Mouse (Mus musculus) large intestine, adult 2 months (tissue): ENCODE measurements at regions not wholly inside any gene's neighbourhood (a gene's known extent, or its start where the extent isn't known, plus 50 kb on each side); places are given as distances from the start of the nearest gene placed in this dataset.

Experiments used
- DNase-seq: peaks from one replicate; pipeline ENCODE4 v3.0.0-alpha.2; 2012; ENCODE audit warnings: low read depth, low spot score
- WGBS: fragments of 180-500 bp; shearing (Covaris S2); methylation state at CpG from one replicate; pipeline ENCODE4 v1.1.7; 2018; 5-methylcytosine and 5-hydroxymethylcytosine counted together

DNA sequence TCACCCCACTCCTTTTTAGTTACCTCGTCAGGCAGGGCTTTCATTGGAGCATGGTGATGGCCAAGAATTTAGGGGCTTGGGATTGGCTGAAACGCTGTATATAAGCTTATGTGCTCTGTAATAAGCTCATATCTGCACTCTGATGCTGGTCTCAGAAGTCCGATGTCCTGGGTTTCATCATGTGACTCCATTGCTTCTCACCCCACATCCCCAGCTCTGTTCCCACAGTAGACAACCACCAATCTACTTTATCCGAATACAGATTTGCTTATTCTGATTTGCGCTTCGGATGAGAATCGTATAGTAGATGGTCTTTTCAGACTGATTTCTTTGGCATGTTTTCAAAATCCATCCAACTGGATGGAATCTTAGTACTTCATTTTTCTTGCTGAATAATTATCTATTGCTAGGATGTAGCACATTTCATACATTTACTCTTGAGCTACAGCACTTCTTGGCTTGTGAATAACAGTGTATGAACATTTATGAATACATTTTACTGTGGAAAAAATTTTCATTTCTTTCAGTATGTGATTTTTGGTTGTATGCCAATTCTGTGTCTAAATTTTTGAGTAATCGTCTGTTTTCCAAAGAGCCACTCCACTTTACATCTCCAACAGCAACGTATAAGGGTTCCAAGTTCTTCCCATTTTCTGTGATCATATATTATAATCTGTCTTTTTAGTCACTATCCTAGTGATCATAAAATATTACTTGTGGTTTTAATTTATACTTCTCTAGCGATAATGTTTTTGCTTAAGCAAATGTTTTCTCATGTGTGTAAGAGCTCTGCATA lies 185.7 kb downstream of the Hace1 start:
- 76% methylated on average over 10 of the region's 10 CpGs for WGBS
- DNase-seq, result no peak

DNA sequence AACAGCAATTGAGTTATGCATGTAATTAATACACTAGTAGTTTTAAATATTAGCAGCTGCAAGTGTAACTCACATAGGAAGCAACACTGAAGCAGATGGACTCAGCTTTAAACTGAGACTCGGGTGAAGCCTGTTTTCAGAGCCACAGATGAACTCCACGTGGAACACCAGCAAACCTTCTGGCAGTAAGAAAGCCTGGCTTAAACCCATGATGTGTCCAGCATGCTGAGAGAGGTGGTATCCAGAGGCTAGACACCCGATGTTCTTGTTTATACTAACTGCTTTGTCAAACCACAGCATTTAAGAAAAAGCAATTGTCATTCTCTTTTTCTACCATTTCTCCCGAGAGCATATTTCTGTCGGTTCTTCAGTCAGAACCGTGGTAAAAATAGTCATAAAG lies 202.1 kb downstream of the Hace1 start:
- WGBS, result 10% methylated on average over 6 of the region's 6 CpGs
- DNase-seq, result no peak

GRCm38 (mm10) chr10:45783026-45783425 lies 205.4 kb downstream of the Hace1 start:
- no peak for DNase-seq
- 62% methylated on average over 5 of the region's 5 CpGs for WGBS

- WGBS, result 45% methylated on average over 11 of the region's 11 CpGs
Measured at GRCm38 (mm10) chr10:45783461-45784149, 206.0 kb downstream of the Hace1 start.

GRCm38 (mm10) chr10:45784150-45784479 lies 206.5 kb downstream of the Hace1 start:
- WGBS, result 34% methylated on average over 2 of the region's 2 CpGs

More at GRCm38 (mm10) chr10:45783461-45784149, 206.0 kb downstream of the Hace1 start:
- DNase-seq, result no peak

GRCm38 (mm10) chr10:45784575-45784974 lies 206.9 kb downstream of the Hace1 start:
- DNase-seq, result no peak
- 77% methylated on average over 4 of the region's 4 CpGs for WGBS

More at GRCm38 (mm10) chr10:45784150-45784479, 206.5 kb downstream of the Hace1 start:
- DNase-seq, result no peak

DNA sequence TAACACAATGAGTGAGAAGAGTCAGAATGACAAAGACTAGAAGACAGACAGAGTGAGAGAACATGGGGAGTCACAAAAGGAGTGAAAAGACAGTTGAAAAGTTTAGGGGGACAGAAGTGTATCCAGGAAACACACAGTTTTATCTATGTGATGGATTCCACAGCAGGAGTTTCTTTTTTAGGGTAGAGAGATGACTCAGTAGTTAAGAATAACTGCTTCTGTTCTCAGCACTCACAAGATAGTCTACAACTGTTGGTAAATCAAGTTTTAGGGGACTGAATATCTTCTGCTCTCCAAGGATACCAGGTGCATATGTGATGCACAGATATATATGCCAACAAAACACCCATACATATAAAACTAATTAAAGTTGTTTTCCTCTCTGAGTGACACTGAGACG lies 210.7 kb downstream of the Hace1 start:
- WGBS, result 69% methylated on average over 1 of the region's 1 CpGs
- DNase-seq, result no peak

GRCm38 (mm10) chr10:45795582-45795981 lies 218.0 kb downstream of the Hace1 start:
- no peak for DNase-seq
- WGBS, result 72% methylated on average over 2 of the region's 2 CpGs

DNA sequence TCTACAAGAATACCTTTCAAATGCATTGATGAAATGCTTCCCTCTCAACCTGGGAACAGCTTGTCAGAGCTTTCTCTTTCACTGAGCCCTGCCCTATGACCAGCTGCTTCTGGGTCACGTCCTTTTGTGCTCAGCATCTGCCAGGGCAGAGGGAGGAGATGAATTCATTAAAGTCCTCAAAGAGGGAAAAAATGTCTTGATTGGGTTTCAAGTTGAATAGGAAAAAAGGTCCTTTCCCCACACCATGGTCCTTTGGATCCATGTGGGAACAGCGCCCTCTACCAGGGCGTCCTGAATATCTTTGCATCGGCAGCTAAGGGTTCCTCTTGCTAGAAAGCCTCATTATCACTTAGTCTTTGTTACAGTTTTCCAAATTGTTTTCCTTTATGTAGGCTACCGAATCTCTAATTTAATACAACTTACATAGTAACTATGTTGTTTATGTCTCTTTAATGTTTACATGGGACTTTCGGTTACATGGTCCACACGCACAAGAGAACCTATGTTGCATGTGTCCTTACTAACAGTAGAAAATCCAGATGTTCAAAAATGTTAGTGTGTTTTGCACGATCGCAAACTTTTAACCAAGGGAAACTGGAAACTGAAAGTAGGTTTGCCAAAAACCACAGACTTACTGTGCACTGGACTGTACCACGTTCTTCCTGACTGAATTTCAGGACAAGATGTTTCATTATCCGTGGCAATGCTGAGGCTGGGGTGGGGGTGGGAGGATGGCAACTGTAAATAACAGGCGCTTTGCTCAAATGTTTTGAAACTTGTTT lies 222.6 kb downstream of the Hace1 start:
- 55% methylated on average over 12 of the region's 12 CpGs for WGBS
- DNase-seq, result no peak

GRCm38 (mm10) chr10:45801463-45801862 lies 223.8 kb downstream of the Hace1 start:
- WGBS, result 13% methylated on average over 1 of the region's 1 CpGs
- DNase-seq, result no peak

GRCm38 (mm10) chr10:45806984-45807827 lies 229.6 kb downstream of the Hace1 start:
- no peak for DNase-seq
- 43% methylated on average over 18 of the region's 18 CpGs for WGBS

DNA sequence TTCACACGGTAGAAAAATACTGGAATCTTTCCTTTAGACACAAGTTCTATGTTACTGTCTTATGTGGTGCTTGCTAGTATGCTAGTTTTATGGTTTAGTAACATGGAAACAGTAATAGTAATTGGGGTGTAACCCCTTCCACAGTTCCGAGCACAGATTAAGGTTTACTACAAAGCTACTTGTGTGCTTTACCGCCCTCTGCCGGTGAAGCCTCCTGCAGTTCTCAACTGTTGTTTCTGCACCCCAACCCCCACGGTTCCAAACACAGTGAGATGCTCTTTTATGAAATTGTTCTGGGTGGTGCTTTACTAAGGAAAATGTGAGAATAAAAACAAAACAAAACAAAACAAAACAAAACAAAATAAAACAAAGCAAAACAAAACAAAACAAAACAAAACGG lies 234.3 kb downstream of the Hace1 start:
- WGBS, result 49% methylated on average over 6 of the region's 6 CpGs
- no peak for DNase-seq

DNA sequence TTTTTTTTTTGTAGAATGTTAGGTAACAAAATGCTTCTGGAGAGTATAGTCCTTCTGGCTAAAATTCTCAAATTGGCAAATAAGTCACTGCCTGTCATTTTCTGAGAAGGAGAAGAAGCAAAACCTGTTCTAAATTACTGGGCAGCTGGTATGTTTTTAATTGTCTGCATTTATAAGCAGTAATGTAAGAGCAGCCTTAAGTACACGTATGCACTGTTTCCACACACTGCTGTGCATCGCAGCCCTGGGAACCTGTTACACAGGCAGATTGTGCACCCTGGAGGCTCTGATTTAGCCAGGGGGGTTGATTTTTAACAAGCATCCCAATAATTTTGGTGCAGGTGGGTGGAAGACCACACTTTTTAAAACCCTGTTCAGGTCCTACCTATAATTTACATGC lies 236.2 kb downstream of the Hace1 start:
- DNase-seq, result no peak
- 43% methylated on average over 2 of the region's 2 CpGs for WGBS

DNA sequence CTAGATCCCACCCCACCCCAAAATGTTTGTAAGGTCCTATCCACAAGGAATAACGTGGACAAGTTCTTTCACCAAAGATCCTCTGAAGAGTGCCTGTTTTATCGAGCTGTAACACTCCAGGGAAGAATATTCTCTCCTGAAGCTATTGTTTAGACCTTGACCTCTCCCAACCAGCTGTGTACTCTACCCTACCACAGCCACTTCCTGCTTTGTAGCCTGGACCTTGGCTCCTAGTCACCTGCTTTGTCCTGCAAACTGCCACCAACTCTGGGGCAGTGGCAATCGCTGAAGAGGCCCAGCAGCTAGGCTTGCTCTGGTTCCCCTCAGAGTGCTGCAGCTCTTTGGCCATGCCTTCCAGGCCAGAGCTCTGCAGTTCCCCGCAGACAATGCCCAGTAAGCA lies 239.1 kb downstream of the Hace1 start:
- WGBS, result 72% methylated on average over 4 of the region's 4 CpGs

GRCm38 (mm10) chr10:45820986-45821655 lies 243.5 kb downstream of the Hace1 start:
- no peak for DNase-seq
- WGBS, result 24% methylated on average over 8 of the region's 8 CpGs

More for the DNA sequence above, 239.1 kb downstream of the Hace1 start:
- DNase-seq, result no peak

DNA sequence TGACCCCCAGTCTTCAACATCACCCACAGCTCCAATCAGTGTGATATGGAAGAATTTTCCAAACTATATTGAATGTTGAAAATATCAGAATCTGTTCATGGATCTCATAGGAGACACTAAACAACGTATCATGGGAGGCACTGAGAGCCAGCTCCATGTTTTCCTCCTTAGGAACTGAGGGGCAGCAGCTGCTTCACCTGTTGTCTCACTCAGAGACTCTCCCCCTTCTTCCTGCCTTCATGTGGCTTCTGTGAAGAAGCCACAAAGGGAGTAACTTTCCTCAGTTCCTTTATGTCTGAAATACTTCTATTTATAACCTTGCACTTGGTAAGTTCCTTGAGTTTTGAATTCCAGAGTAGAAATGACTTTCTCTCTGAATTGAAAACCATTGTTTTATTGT lies 244.6 kb downstream of the Hace1 start:
- no peak for DNase-seq
- 70% methylated on average over 1 of the region's 1 CpGs for WGBS

DNA sequence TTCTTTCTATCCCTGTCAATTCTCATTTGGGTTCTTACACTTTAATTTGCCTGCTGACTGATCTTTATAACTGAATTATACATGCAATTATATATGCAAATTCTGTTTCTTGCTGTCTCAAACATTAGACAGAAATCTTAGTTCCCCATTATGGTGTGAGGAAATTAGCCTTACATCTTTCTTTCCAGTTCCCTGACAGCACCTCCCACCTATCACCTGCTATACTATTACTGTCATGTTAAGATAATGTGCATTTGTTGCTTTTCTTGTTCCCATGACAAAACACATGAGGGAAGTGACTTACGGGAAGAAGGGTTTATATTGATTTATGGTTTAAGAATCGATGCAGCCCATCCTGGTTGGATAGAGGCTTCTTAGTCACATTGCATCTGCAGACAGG lies 246.0 kb downstream of the Hace1 start:
- WGBS, result 68% methylated on average over 2 of the region's 2 CpGs
- no peak for DNase-seq

DNA sequence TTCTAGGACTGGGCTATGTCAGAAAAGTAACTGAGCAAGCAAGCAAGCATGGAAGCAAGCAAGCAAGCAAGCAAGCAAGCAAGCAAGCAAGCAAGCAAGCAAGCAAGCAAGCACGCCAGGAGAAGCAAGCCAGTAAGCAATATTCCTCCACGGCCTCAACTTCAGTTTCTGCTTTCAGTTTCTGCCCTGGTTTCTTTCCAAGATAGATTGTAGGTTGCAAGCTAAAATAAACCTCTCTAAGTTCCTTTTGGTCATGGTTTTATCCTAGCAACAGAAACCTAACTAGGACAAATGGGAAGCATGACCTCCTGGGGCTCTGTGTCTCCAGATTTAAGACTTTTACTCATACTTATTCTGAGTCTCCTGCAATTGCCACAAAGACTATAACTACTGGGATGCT lies 271.0 kb downstream of the Hace1 start:
- no peak for DNase-seq
- 75% methylated on average over 2 of the region's 2 CpGs for WGBS

GRCm38 (mm10) chr10:45849841-45850240 lies 272.2 kb downstream of the Hace1 start:
- DNase-seq, result no peak
- WGBS, result 69% methylated on average over 1 of the region's 1 CpGs
